Mouse (Mus musculus): ENCODE results near the gene Car12.
"Not testable (repeated sequence)": the region's sequence is repeated elsewhere in the genome, so short reads cannot be mapped to it uniquely, and the experiment has no call there.

GRCm38 (mm10) chr9:66805951-66806350 lies 92.5 kb downstream of the Car12 start:
- not testable (repeated sequence) for TF ChIP-seq CTCF (IDR thresholded peaks at IDR 0.05; ENCODE audit: low read depth, low read length); EP300 (IDR thresholded peaks at IDR 0.05; ENCODE audit: insufficient read depth, low read depth, low read length); POLR2A (IDR thresholded peaks at IDR 0.05; ENCODE audit: insufficient read depth, low read length)
